Mouse (Mus musculus): ENCODE results near the gene Cyp3a41b.
"Not testable (repeated sequence)": the region's sequence is repeated elsewhere in the genome, so short reads cannot be mapped to it uniquely, and the experiment has no call there.

GRCm38 (mm10) chr5:145577321-145577720 is 7.2 kb downstream of the Cyp3a41b start:
- not testable (repeated sequence) for TF ChIP-seq CTCF (IDR thresholded peaks at IDR 0.05; ENCODE audit: borderline replicate concordance, control insufficient read depth, extremely low read depth, insufficient read depth, low read length, poor library complexity); POLR2A (IDR thresholded peaks at IDR 0.05; ENCODE audit: control insufficient read depth, extremely low read depth, insufficient read depth, low read length, poor library complexity)

Data from thymus, adult 2 months (tissue).